Mouse (Mus musculus) left cerebral cortex, adult 2 months (tissue): Measurements from ENCODE around the gene Cog4. TPM values are rescaled to one million over a fixed set of nuclear protein-coding genes. Genes with fewer than 3 reads are reported as not detected.

Experiments
- DNase-seq, 2 experiments: peaks; one replicate each; pipeline ENCODE4 v3.0.0; 2021 to 2022; ENCODE audit warnings: low spot score in 2 of 2, mixed read lengths in 1 of 2; ENCODE audit errors: extremely low spot score in 1 of 2
- H3K27ac ChIP-seq: fragments of 200-600 bp; 2 replicates; pipeline ENCODE4 v1.8.1; 2022
- H3K4me3 ChIP-seq: fragments of 200-600 bp; 2 replicates; pipeline ENCODE4 v1.8.1; 2022
- CTCF ChIP-seq: fragments of 200-600 bp; IDR thresholded peaks from 2 replicates; pipeline ENCODE4 v1.8.1; 2022; ENCODE audit warnings: antibody characterized with exemption, mild to moderate bottlenecking, moderate library complexity
- intact Hi-C: fragments of 180-260 bp; cut with DNase I; formaldehyde crosslinking; loops from one replicate; pipeline ENCODE4 v1.15.1; 2025
- long read RNA-seq, 2 experiments: library from polyadenylated mRNA; stranded (forward); transcript quantifications; one replicate each; pipeline ENCODE4 v2.0.0; 2021; ENCODE audit warnings: borderline mapping rate in 2 of 2
- total RNA-seq, 2 experiments: library from RNA; stranded (reverse); gene quantifications; 2 replicates each; pipeline ENCODE4 v1.2.3; 2021

Gene Cog4
- 10 to 100 TPM; 49.0 to 59.1 TPM for total RNA-seq
- long read RNA-seq, experiment 1, transcript Cog4-201 (19 exons, 2,737 nt), result major isoform, 62 of 74 reads
- long read RNA-seq, experiment 1, partial matches to known transcripts, result 3 of 74 reads
- long read RNA-seq, experiment 1, other reads (novel, unspliced or antisense), result 6 of 74 reads
- long read RNA-seq, experiment 2, transcript Cog4-201 (19 exons, 2,737 nt), result major isoform, 33 of 45 reads
- long read RNA-seq, experiment 2, partial matches to known transcripts, result 2 of 45 reads
- long read RNA-seq, experiment 2, other reads (novel, unspliced or antisense), result 9 of 45 reads

GRCm38 (mm10) chr8:110846405-110847170 is at the start of gene Cog4, which contains the start of gene Sf3b3:
Gene Cog4, plus strand, starts transcription at chr8:110846600.
Gene Sf3b3, minus strand, starts transcription at chr8:110846787.
- Histone ChIP-seq H3K27ac (peak within 1 kb of the TSS; percentile 98), H3K4me3 (peak within 1 kb of the TSS; percentile 85)
- intact Hi-C loops, result loop anchor here (5.0 kb wide), 3 partner anchors 151 to 246 kb away; partner anchors contain the start of genes Clec18a, Ddx19a and Pdpr
- TF ChIP-seq CTCF, result no peak; the same call in 1 of the 2 replicates
- peak; percentile 86 to 88 for DNase-seq

- no peak for DNase-seq
- Histone ChIP-seq H3K27ac (no peak overlapping the region), H3K4me3 (no peak overlapping the region)
- intact Hi-C loops, result no loop called here
- no peak for TF ChIP-seq CTCF
Measured at GRCm38 (mm10) chr8:110797086-110797485, 49.3 kb upstream of the Cog4 start.

- Histone ChIP-seq H3K27ac (no peak overlapping the region), H3K4me3 (no peak overlapping the region)
- no peak for TF ChIP-seq CTCF
- intact Hi-C loops, result no loop called here
- no peak for DNase-seq
Measured at GRCm38 (mm10) chr8:110802988-110803387, 43.4 kb upstream of the Cog4 start.

- intact Hi-C loops, result no loop called here
- TF ChIP-seq CTCF, result no peak
- H3K27ac ChIP-seq, result no peak overlapping the region
- no peak for DNase-seq
- H3K4me3 ChIP-seq, result no peak overlapping the region
Measured at GRCm38 (mm10) chr8:110803856-110804255, 42.5 kb upstream of the Cog4 start.

- H3K27ac ChIP-seq, result no peak overlapping the region
- no peak overlapping the region for H3K4me3 ChIP-seq
- no peak for TF ChIP-seq CTCF
- no peak for DNase-seq
- intact Hi-C loops, result no loop called here
Measured at GRCm38 (mm10) chr8:110804825-110805514, 41.4 kb upstream of the Cog4 start.

- DNase-seq, result no peak
- Histone ChIP-seq H3K27ac (no peak within 1 kb of the TSS), H3K4me3 (peak within 1 kb of the TSS; percentile 19; the same call in 1 of the 2 replicates)
- no peak for TF ChIP-seq CTCF
- intact Hi-C loops, result no loop called here
Measured at GRCm38 (mm10) chr8:110805669-110806068, 40.7 kb upstream of the Cog4 start, which contains the start of gene Il34. Gene Il34, minus strand, starts transcription at chr8:110805924.

- H3K27ac ChIP-seq, result no peak overlapping the region
- TF ChIP-seq CTCF, result no peak
- no peak for DNase-seq
- intact Hi-C loops, result no loop called here
- no peak overlapping the region for H3K4me3 ChIP-seq
Measured at GRCm38 (mm10) chr8:110806146-110806545, 40.3 kb upstream of the Cog4 start.

GRCm38 (mm10) chr8:110808495-110809472 is 37.6 kb upstream of the Cog4 start:
- TF ChIP-seq CTCF, result no peak
- intact Hi-C loops, result no loop called here
- DNase-seq, result peak in 1 of 2 experiments; percentile 30
- H3K27ac ChIP-seq, result peak overlapping the region; percentile 67
- H3K4me3 ChIP-seq, result no peak overlapping the region

- Histone ChIP-seq H3K4me3 (no peak overlapping the region), H3K27ac (no peak overlapping the region)
- TF ChIP-seq CTCF, result no peak
- intact Hi-C loops, result loop anchor here (10.0 kb wide), 1 partner anchor 165 kb away; no protein-coding TSS in a partner anchor
- no peak for DNase-seq
Measured at GRCm38 (mm10) chr8:110809831-110810230, 36.6 kb upstream of the Cog4 start.

- no peak for TF ChIP-seq CTCF
- no peak overlapping the region for H3K4me3 ChIP-seq
- intact Hi-C loops, result loop anchor here (10.0 kb wide), 1 partner anchor 166 kb away; no protein-coding TSS in a partner anchor
- H3K27ac ChIP-seq, result no peak overlapping the region
- DNase-seq, result no peak
Measured at GRCm38 (mm10) chr8:110810481-110811065, 35.8 kb upstream of the Cog4 start.
